Mouse (Mus musculus) C2C12 (cell line): Measurements from ENCODE around the gene Steap2. TPM values are rescaled to one million over a fixed set of nuclear protein-coding genes. Genes with fewer than 3 reads are reported as not detected.

Source experiments
- H3K27me3 ChIP-seq: one replicate; pipeline ENCODE4 v1.6.1; 2011; ENCODE audit not compliant: control insufficient read depth, insufficient read depth, insufficient read length
- H3K36me3 ChIP-seq: one replicate; pipeline ENCODE4 v1.6.1; 2011; ENCODE audit not compliant: control insufficient read depth, insufficient read depth
- H3K4me3 ChIP-seq: one replicate; pipeline ENCODE4 v1.5.1; 2011; ENCODE audit warnings: mild to moderate bottlenecking, control low read depth; ENCODE audit not compliant: poor library complexity, insufficient read depth, severe bottlenecking
- H3K79me2 ChIP-seq: one replicate; pipeline ENCODE4 v1.6.1; 2011; ENCODE audit not compliant: control insufficient read depth, insufficient read depth
- H3K79me3 ChIP-seq: one replicate; pipeline ENCODE4 v1.6.1; 2011; ENCODE audit warnings: low read depth, control low read depth
- H3ac ChIP-seq: one replicate; pipeline ENCODE3; 2011; ENCODE audit warnings: low read depth; ENCODE audit not compliant: control insufficient read depth, insufficient read length
- CEBPB ChIP-seq: IDR thresholded peaks from one replicate; pipeline ENCODE4 v1.6.1; 2011; ENCODE audit warnings: low read depth, mild to moderate bottlenecking, control low read depth, moderate library complexity
- CTCF ChIP-seq: IDR thresholded peaks from one replicate; pipeline ENCODE4 v1.5.1; 2011; ENCODE audit not compliant: control insufficient read depth, insufficient read depth, insufficient read length
- FOSL1 ChIP-seq: IDR thresholded peaks from one replicate; pipeline ENCODE4 v1.8.0; 2011; ENCODE audit warnings: mild to moderate bottlenecking, low read length; ENCODE audit not compliant: poor library complexity, insufficient read depth, severe bottlenecking
- MAX ChIP-seq: IDR thresholded peaks from one replicate; pipeline ENCODE4 v1.6.1; 2011; ENCODE audit warnings: mild to moderate bottlenecking, control low read depth
- MYOD1 ChIP-seq: IDR thresholded peaks from one replicate; pipeline ENCODE4 v1.6.1; 2011; ENCODE audit warnings: low read depth; ENCODE audit not compliant: control insufficient read depth, insufficient read length
- MYOG ChIP-seq: IDR thresholded peaks from one replicate; pipeline ENCODE4 v1.6.1; 2011; ENCODE audit not compliant: control insufficient read depth, insufficient read length; ENCODE audit errors: extremely low read depth
- USF1 ChIP-seq: IDR thresholded peaks from one replicate; pipeline ENCODE4 v1.6.1; 2011; ENCODE audit warnings: low read depth, mild to moderate bottlenecking, control low read depth, moderate library complexity
- polyA plus RNA-seq: library from polyadenylated mRNA; unstranded; fragments of >200 nt; fragmentation: generic; extraction: Trizol; gene quantifications from one replicate; pipeline ENCODE4 v1.2.1, GENCODE M21; 2012; ENCODE audit warnings: missing spikeins

The Steap2 gene
- polyA plus RNA-seq, 1 experiment, result 20.7 TPM

GRCm38 (mm10) chr5:5679459-5679858 lies 14.9 kb downstream of the Steap2 start:
- H3K36me3 ChIP-seq, result peaks cover 76% of the 10 kb centered on the region
- H3ac ChIP-seq, result no peak overlapping the region
- no peak overlapping the region for H3K4me3 ChIP-seq
- H3K79me3 ChIP-seq, result peaks cover 18% of the 10 kb centered on the region
- peaks cover 40% of the 10 kb centered on the region for H3K79me2 ChIP-seq
- TF ChIP-seq MYOD1, result no peak
- TF ChIP-seq MYOG, result no peak
- no peak for TF ChIP-seq CEBPB
- TF ChIP-seq MAX, result no peak
- TF ChIP-seq USF1, result no peak
- TF ChIP-seq FOSL1, result no peak
- TF ChIP-seq CTCF, result no peak
- H3K27me3 ChIP-seq, result no peaks in the 10 kb centered on the region

GRCm38 (mm10) chr5:5676082-5676481 lies 18.3 kb downstream of the Steap2 start:
- H3K79me2 ChIP-seq, result peaks cover 10% of the 10 kb centered on the region
- H3K27me3 ChIP-seq, result no peaks in the 10 kb centered on the region
- H3ac ChIP-seq, result no peak overlapping the region
- peaks cover 1% of the 10 kb centered on the region for H3K79me3 ChIP-seq
- TF ChIP-seq CEBPB (no peak), USF1 (no peak)
- no peak overlapping the region for H3K4me3 ChIP-seq
- H3K36me3 ChIP-seq, result peaks cover 97% of the 10 kb centered on the region

GRCm38 (mm10) chr5:5668920-5669319 lies 25.5 kb downstream of the Steap2 start:
- Histone ChIP-seq H3K79me2 (no peaks in the 10 kb centered on the region), H3K36me3 (peaks cover 66% of the 10 kb centered on the region), H3ac (no peak overlapping the region), H3K27me3 (no peaks in the 10 kb centered on the region), H3K4me3 (no peak overlapping the region), H3K79me3 (no peaks in the 10 kb centered on the region)
- no peak for TF ChIP-seq MYOD1
- TF ChIP-seq MYOG, result no peak

- Histone ChIP-seq H3K79me2 (peaks cover 29% of the 10 kb centered on the region), H3ac (no peak overlapping the region)
Measured at GRCm38 (mm10) chr5:5664371-5664926, 29.9 kb downstream of the Steap2 start.

GRCm38 (mm10) chr5:5663655-5664370 lies 30.6 kb downstream of the Steap2 start, which contains the start of gene Cfap69:
Gene Cfap69, minus strand, starts transcription at chr5:5664239.
- Histone ChIP-seq H3K79me2 (peaks cover 30% of the 10 kb centered on the region), H3K27me3 (no peaks in the 10 kb centered on the region), H3K36me3 (peaks cover 18% of the 10 kb centered on the region), H3K79me3 (peaks cover 9% of the 10 kb centered on the region), H3K4me3 (peak within 1 kb of the TSS; percentile 40), H3ac (peak within 1 kb of the TSS; percentile 47)
- TF ChIP-seq CEBPB (no peak), FOSL1 (no peak), MYOD1 (no peak), USF1 (no peak), MYOG (no peak), CTCF (no peak), MAX (no peak)

More at GRCm38 (mm10) chr5:5664371-5664926, 29.9 kb downstream of the Steap2 start:
- peak overlapping the region; percentile 40 for H3K4me3 ChIP-seq
- TF ChIP-seq CEBPB, result no peak
- TF ChIP-seq FOSL1, result no peak
- no peak for TF ChIP-seq MYOD1
- no peak for TF ChIP-seq MAX
- TF ChIP-seq CTCF, result no peak
- no peaks in the 10 kb centered on the region for H3K27me3 ChIP-seq
- H3K36me3 ChIP-seq, result peaks cover 24% of the 10 kb centered on the region
- peaks cover 9% of the 10 kb centered on the region for H3K79me3 ChIP-seq

- peaks cover 9% of the 10 kb centered on the region for H3K79me3 ChIP-seq
- H3K36me3 ChIP-seq, result peaks cover 10% of the 10 kb centered on the region
- H3K4me3 ChIP-seq, result peak overlapping the region; percentile 40
- no peaks in the 10 kb centered on the region for H3K27me3 ChIP-seq
- H3ac ChIP-seq, result no peak overlapping the region
- peaks cover 37% of the 10 kb centered on the region for H3K79me2 ChIP-seq
- TF ChIP-seq CEBPB (no peak), MAX (no peak), MYOG (no peak), CTCF (no peak), USF1 (no peak), FOSL1 (no peak), MYOD1 (no peak)
Measured at GRCm38 (mm10) chr5:5663057-5663456, 31.3 kb downstream of the Steap2 start.
